Mouse (Mus musculus) activated CD4-positive, CD25-positive, alpha-beta regulatory T cell (primary cell): Measurements from ENCODE around the gene Sh3bgrl3. TPM values are rescaled to one million over a fixed set of nuclear protein-coding genes. Genes with fewer than 3 reads are reported as not detected.

ENCODE experiments used
- polyA plus RNA-seq, 2 experiments: library from polyadenylated mRNA; unstranded; fragments of 100-300 nt; shearing (Covaris generic); gene quantifications; one replicate each; pipeline ENCODE4 v1.2.1; 2017

The Sh3bgrl3 gene
- 1,000 to 10,000 TPM; 1,591 to 1,837 TPM for polyA plus RNA-seq

GRCm38 (mm10) chr4:134128221-134128982 lies at the start of gene Sh3bgrl3:
TSS of gene Sh3bgrl3 (minus strand) at chr4:134128789.

GRCm38 (mm10) chr4:134101979-134102741 lies 26.4 kb downstream of the Sh3bgrl3 start, which contains the start of gene Ubxn11:
TSS of gene Ubxn11 (plus strand) at chr4:134102570.

DNA sequence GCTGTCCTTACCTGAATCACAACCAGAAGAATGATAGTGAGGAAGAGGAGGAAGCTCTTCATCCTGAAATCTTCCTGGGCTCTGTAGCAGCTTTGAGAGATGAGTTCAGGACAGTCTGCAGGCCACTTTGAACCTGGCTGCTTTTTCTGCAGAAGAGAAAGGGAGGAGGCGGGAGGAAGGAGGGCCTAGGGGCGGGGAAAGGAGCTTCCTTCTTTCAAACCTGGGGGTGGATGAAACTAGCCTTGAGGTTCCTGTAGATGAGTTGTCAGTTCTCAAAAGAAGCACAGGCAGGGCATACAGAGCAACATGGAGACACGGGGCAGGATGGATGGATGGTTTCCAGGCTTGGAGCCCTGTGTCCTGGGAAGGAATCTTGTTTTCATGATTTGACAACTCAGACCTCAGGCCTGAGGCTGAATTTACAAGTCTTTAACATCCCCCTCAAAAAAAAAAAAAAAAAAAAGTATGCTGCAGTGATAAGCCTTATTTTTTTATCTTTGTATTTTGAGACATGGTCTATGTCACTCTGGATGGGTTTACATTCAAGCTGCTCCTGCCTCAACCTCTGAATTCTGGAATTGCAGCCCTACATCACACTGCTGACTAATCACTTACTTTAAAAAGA lies 33.6 kb downstream of the Sh3bgrl3 start, which contains the start of gene Cd52:
Gene Cd52, minus strand, starts transcription at position 160 of the 625 bp plus-strand sequence.

Other genes with a start within 250 kb of the Sh3bgrl3 start
- 100 to 1,000 TPM; 146 to 395 TPM for gene Rps6ka1, start 241.0 kb downstream of the Sh3bgrl3 start, polyA plus RNA-seq
- 100 to 1,000 TPM; 466 to 483 TPM for gene Hmgn2, start 160.1 kb downstream of the Sh3bgrl3 start, polyA plus RNA-seq
- gene Dhdds, start 127.9 kb downstream of the Sh3bgrl3 start, polyA plus RNA-seq = 10 to 100 TPM; 26.9 to 27.6 TPM
- gene Lin28a, start 109.9 kb downstream of the Sh3bgrl3 start, polyA plus RNA-seq = not detected
- 1 to 10 TPM; 1.4 to 1.9 TPM for gene Zfp683, start 75.0 kb downstream of the Sh3bgrl3 start, polyA plus RNA-seq
- 10 to 100 TPM; 18.4 to 30.3 TPM for gene Crybg2, start 68.0 kb downstream of the Sh3bgrl3 start, polyA plus RNA-seq
- gene Cd52, start 33.7 kb downstream of the Sh3bgrl3 start, polyA plus RNA-seq = 1,000 to 10,000 TPM; 3,692 to 4,204 TPM
- 10 to 100 TPM; 49.3 to 59.8 TPM for gene Ubxn11, start 26.2 kb downstream of the Sh3bgrl3 start, polyA plus RNA-seq
- 10 to 100 TPM; 56.4 to 68.4 TPM for gene Cep85, start 58.3 kb upstream of the Sh3bgrl3 start, polyA plus RNA-seq
- gene Gm7534, start 74.2 kb upstream of the Sh3bgrl3 start, polyA plus RNA-seq = not detected
- gene Catsper4, start 98.6 kb upstream of the Sh3bgrl3 start, polyA plus RNA-seq = not detected
- under 1 TPM in 1 of 2 experiments, not detected in 1; 0.53 TPM for gene Cnksr1, start 109.6 kb upstream of the Sh3bgrl3 start, polyA plus RNA-seq
- gene E130218I03Rik, start 114.9 kb upstream of the Sh3bgrl3 start, polyA plus RNA-seq = 1 to 10 TPM; 4.5 to 8.3 TPM
- 10 to 100 TPM; 16.5 to 19.2 TPM for gene Zfp593, start 116.8 kb upstream of the Sh3bgrl3 start, polyA plus RNA-seq
- not detected for gene Gm30191, start 118.1 kb upstream of the Sh3bgrl3 start, polyA plus RNA-seq
- not detected for gene Grrp1, start 125.3 kb upstream of the Sh3bgrl3 start, polyA plus RNA-seq
- gene Pdik1l, start 159.1 kb upstream of the Sh3bgrl3 start, polyA plus RNA-seq = 10 to 100 TPM; 21.6 to 22.1 TPM
- not detected for gene Trim63, start 186.3 kb upstream of the Sh3bgrl3 start, polyA plus RNA-seq
- under 1 TPM; 0.39 TPM for gene Slc30a2, start 214.4 kb upstream of the Sh3bgrl3 start, polyA plus RNA-seq